In genomic region chr7:19271238-19272172, GRCm38 (mm10) we compare ENCODE assay signal across 8 mouse cellular contexts. TPM values are rescaled to one million over a fixed set of nuclear protein-coding genes. Genes with fewer than 3 reads are reported as not detected.
DNase-seq lines count a peak whose midpoint lies in the region; ATAC-seq and TF ChIP-seq lines count a peak whose summit lies in the region.

Gene Vasp (minus strand): TSS chr7:19271817.

- H3K9ac ChIP-seq in ES-E14 (ENCODE audit: insufficient read depth, low read depth, low read length, poor library complexity, severe bottlenecking): peak within 1 kb of the TSS; percentile 98
- peak within 1 kb of the TSS; percentile 89 for H3K9ac ChIP-seq in forebrain, embryonic 14.5 days (ENCODE audit: low read length)
- peak within 1 kb of the TSS; percentile 90 for H3K9ac ChIP-seq in liver, postnatal 0 days (replicated peaks)
- peak within 1 kb of the TSS; percentile 95 for H3K9ac ChIP-seq in neural tube, embryonic 13.5 days

- intact Hi-C loops in heart, postnatal 10 days (cut with DNase I): no loop called here

- WGBS in forebrain, embryonic 14.5 days: under 1% methylated on average over 53 of the region's 62 CpGs
- under 1% methylated on average over 61 of the region's 62 CpGs for WGBS in large intestine, adult 2 months
- 2% methylated on average over 59 of the region's 62 CpGs for WGBS in liver, postnatal 0 days (ENCODE audit: insufficient replicate concordance)
- under 1% methylated on average over 62 of the region's 62 CpGs for WGBS in neural tube, embryonic 13.5 days

- peak within 1 kb of the TSS; percentile 100 for H3K27ac ChIP-seq in ES-E14 (ENCODE audit: insufficient read depth, low read depth, low read length, poor library complexity, severe bottlenecking)
- peak within 1 kb of the TSS; percentile 77 for H3K27ac ChIP-seq in forebrain, embryonic 14.5 days (ENCODE audit: low read depth, low read length)
- peak within 1 kb of the TSS; percentile 94 for H3K27ac ChIP-seq in liver, postnatal 0 days (ENCODE audit: low read depth)
- H3K27ac ChIP-seq in neural tube, embryonic 13.5 days (replicated peaks): peak within 1 kb of the TSS; percentile 86
- peak within 1 kb of the TSS; percentile 80 for H3K27ac ChIP-seq in testis, adult 2 months (ENCODE audit: control insufficient read depth, insufficient read depth, low read depth, low read length)

- no peak; the same call in 1 of the 2 replicates for TF ChIP-seq EP300 in liver, postnatal 0 days (IDR thresholded peaks at IDR 0.05; ENCODE audit: low read depth)

- peak; percentile 27 for TF ChIP-seq CTCF in liver, postnatal 0 days (IDR thresholded peaks at IDR 0.05; ENCODE audit: low read depth)
- TF ChIP-seq CTCF in testis, adult 2 months (IDR thresholded peaks at IDR 0.05; ENCODE audit: control insufficient read depth, insufficient read depth, insufficient replicate concordance, low read depth, low read length): no peak

- H3K9me3 ChIP-seq in ES-E14 (ENCODE audit: control insufficient read depth, insufficient read depth, low read depth, low read length): no peaks in the 10 kb centered on the region
- no peaks in the 10 kb centered on the region for H3K9me3 ChIP-seq in forebrain, embryonic 14.5 days (replicated peaks; ENCODE audit: control insufficient read depth, low read length)
- H3K9me3 ChIP-seq in liver, postnatal 0 days (ENCODE audit: low read length): no peaks in the 10 kb centered on the region
- H3K9me3 ChIP-seq in neural tube, embryonic 13.5 days: no peaks in the 10 kb centered on the region

- TF ChIP-seq POLR2A in testis, adult 2 months (IDR thresholded peaks at IDR 0.05; ENCODE audit: control insufficient read depth, low read depth, low read length): peak; percentile 50

- peaks cover 7 to 13% of the 10 kb centered on the region in 2 experiments; a peak in 2 of 4 replicates for H3K4me1 ChIP-seq in ES-E14 (ENCODE audit: control insufficient read depth in 2 of 2, insufficient read depth in 2 of 2, low read length in 2 of 2, poor library complexity in 1 of 2)
- H3K4me1 ChIP-seq in forebrain, embryonic 14.5 days (ENCODE audit: control insufficient read depth, insufficient read depth, low read length): peaks cover 18% of the 10 kb centered on the region
- H3K4me1 ChIP-seq in liver, postnatal 0 days (ENCODE audit: insufficient read depth): peaks cover 29% of the 10 kb centered on the region
- peaks cover 29% of the 10 kb centered on the region for H3K4me1 ChIP-seq in neural tube, embryonic 13.5 days (replicated peaks)
- H3K4me1 ChIP-seq in testis, adult 2 months (ENCODE audit: control insufficient read depth, insufficient read depth, low read length): peaks cover 26% of the 10 kb centered on the region

- H3K4me2 ChIP-seq in forebrain, embryonic 14.5 days (ENCODE audit: low read length): peak within 1 kb of the TSS; percentile 96
- peak within 1 kb of the TSS; percentile 99 for H3K4me2 ChIP-seq in liver, postnatal 0 days (ENCODE audit: low read depth, low read length)
- H3K4me2 ChIP-seq in neural tube, embryonic 13.5 days: peak within 1 kb of the TSS; percentile 96

- peak; percentile 85 for ATAC-seq in forebrain, embryonic 14.5 days
- peak; percentile 76 for ATAC-seq in liver, postnatal 0 days
- peak; percentile 77 for ATAC-seq in neural tube, embryonic 13.5 days (ENCODE audit: low read depth)

- DNase-seq in ES-E14 (ENCODE audit: low read depth, low spot score): no peak
- peak; percentile 71 for DNase-seq in cerebellum, adult 11 months
- DNase-seq in forebrain, embryonic 14.5 days (ENCODE audit: low spot score): peak; percentile 93
- peak; percentile 92 for DNase-seq in heart, postnatal 10 days
- no peak for DNase-seq in large intestine, adult 2 months (ENCODE audit: low read depth, low spot score)
- DNase-seq in liver, postnatal 0 days: peak; percentile 87

- H3K36me3 ChIP-seq in ES-E14 (ENCODE audit: control insufficient read depth, insufficient read depth, low read length, poor library complexity, severe bottlenecking): peaks cover 10% of the 10 kb centered on the region; the same call in 1 of the 2 replicates
- peaks cover 5% of the 10 kb centered on the region; the same call in 1 of the 2 replicates for H3K36me3 ChIP-seq in forebrain, embryonic 14.5 days (ENCODE audit: control insufficient read depth, insufficient read depth, low read length)
- no peaks in the 10 kb centered on the region for H3K36me3 ChIP-seq in liver, postnatal 0 days (replicated peaks; ENCODE audit: insufficient read depth, low read length)
- 0 out of 2 replicates have a peak, but pooled peaks cover 5% of the 10 kb centered on the region for H3K36me3 ChIP-seq in neural tube, embryonic 13.5 days
- H3K36me3 ChIP-seq in testis, adult 2 months (ENCODE audit: control insufficient read depth, insufficient read depth, low read length): no peaks in the 10 kb centered on the region

- peak within 1 kb of the TSS; percentile 86 to 98 for H3K4me3 ChIP-seq in ES-E14 (ENCODE audit: insufficient read depth in 1 of 2, low read depth in 1 of 2, low read length in 2 of 2, poor library complexity in 1 of 2, severe bottlenecking in 1 of 2)
- H3K4me3 ChIP-seq in forebrain, embryonic 14.5 days (ENCODE audit: low read depth, low read length): peak within 1 kb of the TSS; percentile 94
- H3K4me3 ChIP-seq in liver, postnatal 0 days (ENCODE audit: low read depth, low read length): peak within 1 kb of the TSS; percentile 96
- H3K4me3 ChIP-seq in neural tube, embryonic 13.5 days: peak within 1 kb of the TSS; percentile 96
- peak within 1 kb of the TSS; percentile 92 for H3K4me3 ChIP-seq in testis, adult 2 months (ENCODE audit: control insufficient read depth, low read depth, low read length)

- H3K27me3 ChIP-seq in forebrain, embryonic 14.5 days (replicated peaks; ENCODE audit: control insufficient read depth, insufficient read depth, low read length): no peaks in the 10 kb centered on the region
- H3K27me3 ChIP-seq in liver, postnatal 0 days (ENCODE audit: insufficient read depth, low read length): no peaks in the 10 kb centered on the region
- 0 out of 2 replicates have a peak, but pooled peaks cover 7% of the 10 kb centered on the region for H3K27me3 ChIP-seq in neural tube, embryonic 13.5 days
- no peaks in the 10 kb centered on the region for H3K27me3 ChIP-seq in testis, adult 2 months (ENCODE audit: control insufficient read depth, insufficient read depth, low read length)

- in situ Hi-C loops in ES-E14 (cut with MboI; ENCODE audit: low sequenced_read_pairs in 2 of 2, unreplicated experiment in 2 of 2): no loop called here

TF ChIP-seq in ES-E14, 5 proteins besides CTCF, POLR2A, EP300 and RAD21:
- TF ChIP-seq CHD2 (IDR thresholded peaks at IDR 0.05; ENCODE audit: low read depth, low read length): no peak
- TF ChIP-seq HCFC1 (IDR thresholded peaks at IDR 0.05; ENCODE audit: borderline replicate concordance, insufficient read depth, low read length): peak; percentile 53; the same call in 1 of the 2 replicates

RNA-seq across cellular contexts. Expression of gene Vasp, which starts in this region (rescaled TPM):
- 92.5 and 108 TPM in 2 replicates for total RNA-seq in ES-E14 (2012; rRNA removed)
- 27.1 and 32.3 TPM in 2 replicates for polyA plus RNA-seq in forebrain, embryonic 14.5 days (2014; fragmentation: Nextera tagmentation; extraction: Ambion mirVana)
- 10 to 100 TPM; 84.0 to 98.6 TPM for total RNA-seq in heart, postnatal 10 days (2021)
- polyA plus RNA-seq in large intestine, adult 2 months (2012; rRNA removed): 241 and 341 TPM in 2 replicates
- 36.2 and 36.4 TPM in 2 replicates for polyA plus RNA-seq in liver, postnatal 0 days (2015; fragmentation: Nextera tagmentation; extraction: Ambion mirVana)
- polyA plus RNA-seq in neural tube, embryonic 13.5 days (2015; fragmentation: Nextera tagmentation; extraction: Ambion mirVana): 41.2 and 46.3 TPM in 2 replicates
- polyA plus RNA-seq in testis, adult 2 months (2012; rRNA removed): 42.4 and 44.7 TPM in 2 replicates

Comparison
In these comparisons a context has a peak if more than half of its experiments do, and no peak if none do; other contexts are left out.
1. DNase-seq: peak in cerebellum, adult 11 months (single experiment), forebrain, embryonic 14.5 days (single experiment), heart, postnatal 10 days (2 of 2) and liver, postnatal 0 days (single experiment); none in ES-E14 (single experiment) and large intestine, adult 2 months (single experiment).
2. Peak in every context shown above with its lines, with median percentiles within 50 percentile points of each other: H3K27ac ChIP-seq, H3K4me3 ChIP-seq, H3K9ac ChIP-seq, ATAC-seq and H3K4me2 ChIP-seq.